In genomic region chr9:61259421-61260174, GRCm38 (mm10) we compare ENCODE assay signal across 9 mouse cellular contexts.
A peak's percentile ranks its signal among the peaks of the same experiment; 100 is the strongest.
DNase-seq lines count a peak whose midpoint lies in the region; ATAC-seq and TF ChIP-seq lines count a peak whose summit lies in the region.
"Had no signal": no experiment of that assay in that cellular context is flagged by ENCODE, and none has a peak within 500 bp of the region (broad histone marks: within the 10 kb centered on the region; RNA-seq: fewer than 3 reads in every experiment).

No protein-coding gene starts in this region.

- no peak for TF ChIP-seq POLR2A in kidney, adult 2 months (IDR thresholded peaks at IDR 0.05; ENCODE audit: low read depth, low read length)
- no peak for TF ChIP-seq POLR2A in myocyte (IDR thresholded peaks at IDR 0.05; ENCODE audit: insufficient read length, low read depth)

- no peaks in the 10 kb centered on the region for H3K36me3 ChIP-seq in kidney, adult 2 months (ENCODE audit: control insufficient read depth, insufficient read depth, low read length)
- H3K36me3 ChIP-seq in hindbrain, embryonic 10.5 days, result no peaks in the 10 kb centered on the region
- H3K36me3 ChIP-seq in myocyte (ENCODE audit: control insufficient read depth, insufficient read depth), result no peaks in the 10 kb centered on the region

- no peaks in the 10 kb centered on the region for H3K79me2 ChIP-seq in myocyte (ENCODE audit: control insufficient read depth, insufficient read depth)

- WGBS in kidney, adult 2 months, result 23% methylated on average over 7 of the region's 7 CpGs
- 5% methylated on average over 7 of the region's 7 CpGs for WGBS in hindbrain, embryonic 10.5 days

- no peak overlapping the region for H3K27ac ChIP-seq in kidney, adult 2 months (ENCODE audit: insufficient read depth, low read depth, low read length)
- peak overlapping the region; percentile 74 for H3K27ac ChIP-seq in hindbrain, embryonic 10.5 days

- no peak overlapping the region for H3K4me3 ChIP-seq in kidney, adult 2 months (ENCODE audit: insufficient read depth, low read depth, low read length)
- no peak overlapping the region for H3K4me3 ChIP-seq in hindbrain, embryonic 10.5 days
- no peak overlapping the region for H3K4me3 ChIP-seq in myocyte

- no peaks in the 10 kb centered on the region for H3K9me3 ChIP-seq in hindbrain, embryonic 10.5 days

- H3ac ChIP-seq in myocyte (ENCODE audit: control insufficient read depth, insufficient read length), result no peak overlapping the region

- no peak for ATAC-seq in frontal cortex, adult (ENCODE audit: low TSS enrichment)

- H3K4me1 ChIP-seq in kidney, adult 2 months (ENCODE audit: control insufficient read depth, insufficient read depth, low read length), result no peaks in the 10 kb centered on the region
- peaks cover 51% of the 10 kb centered on the region for H3K4me1 ChIP-seq in hindbrain, embryonic 10.5 days (replicated peaks)

- no peaks in the 10 kb centered on the region for H3K27me3 ChIP-seq in kidney, adult 2 months (replicated peaks; ENCODE audit: control insufficient read depth, insufficient read depth, low read length)
- H3K27me3 ChIP-seq in hindbrain, embryonic 10.5 days (ENCODE audit: insufficient read depth, poor library complexity, severe bottlenecking), result peaks cover 33% of the 10 kb centered on the region
- H3K27me3 ChIP-seq in myocyte (ENCODE audit: control insufficient read depth, insufficient read depth, insufficient read length), result no peaks in the 10 kb centered on the region

- TF ChIP-seq CTCF in kidney, adult 2 months (conservative IDR thresholded peaks at IDR 0.05; ENCODE audit: insufficient read depth, insufficient read length, low read depth, low read length), result no peak

- DNase-seq in kidney, adult 11 months, result peak; percentile 7
- DNase-seq in kidney, adult 2 months, result no peak
- DNase-seq in embryo, embryonic 10 days (ENCODE audit: low spot score), result peak; percentile 60
- DNase-seq in hindbrain, embryonic 10.5 days (ENCODE audit: low spot score), result no peak
- DNase-seq in adrenal gland, adult 2 months, result no peak
- DNase-seq in spleen, adult 12 weeks (ENCODE audit: low spot score), result no peak
- DNase-seq: cerebellum, postnatal 36 days had no signal

- H3K4me2 ChIP-seq in myocyte (ENCODE audit: low read depth), result peak overlapping the region; percentile 52

TF ChIP-seq in myocyte, 11 proteins besides CTCF, POLR2A, EP300 and RAD21:
- no peak for TF ChIP-seq TCF3 (IDR thresholded peaks at IDR 0.05; ENCODE audit: insufficient read length, low read depth)
- no peak for TF ChIP-seq POLR2AphosphoS2 (IDR thresholded peaks at IDR 0.05; ENCODE audit: insufficient read length, low read depth)
- TF ChIP-seq CEBPB (IDR thresholded peaks at IDR 0.05; ENCODE audit: insufficient read depth, poor library complexity, severe bottlenecking), result no peak
- TF ChIP-seq MYOG (IDR thresholded peaks at IDR 0.05; ENCODE audit: control insufficient read depth in 1 of 3, insufficient read depth in 1 of 3, insufficient read length in 2 of 3, low read depth in 2 of 3), result peak in 2 of 3 experiments; percentile 46 to 58
- TF ChIP-seq TCF12 (IDR thresholded peaks at IDR 0.05; ENCODE audit: insufficient read depth, poor library complexity, severe bottlenecking), result peak; percentile 49
- peak in 2 of 3 experiments; percentile 68 to 76 for TF ChIP-seq MYOD1 (IDR thresholded peaks at IDR 0.05; ENCODE audit: control insufficient read depth in 1 of 3, insufficient read length in 2 of 3, low read depth in 2 of 3)
- TF ChIP-seq USF1 (IDR thresholded peaks at IDR 0.05; ENCODE audit: low read depth), result peak; percentile 73

Comparison
In these comparisons a context has a peak if more than half of its experiments do, and no peak if none do; other contexts are left out.
1. DNase-seq: peak in kidney, adult 11 months (single experiment) and embryo, embryonic 10 days (single experiment); none in kidney, adult 2 months (single experiment), hindbrain, embryonic 10.5 days (single experiment), adrenal gland, adult 2 months (single experiment) and spleen, adult 12 weeks (single experiment).